Mouse (Mus musculus) intestine, postnatal 0 days (tissue): ENCODE measurements around the gene Tns1. TPM values are rescaled to one million over a fixed set of nuclear protein-coding genes. Genes with fewer than 3 reads are reported as not detected.

Experiments used
- ATAC-seq: fragments of 200-750 bp; cut with Nextera tagmentation; 2 replicates; pipeline ENCODE4 v1.8.0; 2017; ENCODE audit warnings: mild to moderate bottlenecking, moderate TSS enrichment, moderate library complexity
- H3K27ac ChIP-seq: fragments of 300-500 bp; sonication (generic); 2 replicates; pipeline ENCODE4 v1.5.1; 2014; ENCODE audit warnings: mild to moderate bottlenecking, low read depth, low read length, moderate library complexity
- H3K27me3 ChIP-seq: fragments of 300-500 bp; sonication (generic); replicated peaks from 2 replicates; pipeline ENCODE4 v1.6.1; 2014; ENCODE audit warnings: low read length, mixed read lengths; ENCODE audit not compliant: control insufficient read depth, insufficient read depth
- H3K36me3 ChIP-seq: fragments of 300-500 bp; sonication (generic); 2 replicates; pipeline ENCODE4 v1.6.1; 2014; ENCODE audit warnings: mild to moderate bottlenecking, moderate library complexity; ENCODE audit not compliant: control insufficient read depth, insufficient read depth
- H3K4me1 ChIP-seq: fragments of 300-500 bp; sonication (generic); replicated peaks from 2 replicates; pipeline ENCODE4 v1.6.1; 2014; ENCODE audit warnings: antibody characterized with exemption, low read length, mixed read lengths; ENCODE audit not compliant: control insufficient read depth, insufficient read depth
- H3K4me2 ChIP-seq: fragments of 300-500 bp; sonication (generic); replicated peaks from 2 replicates; pipeline ENCODE4 v1.6.1; 2014; ENCODE audit warnings: low read depth, mild to moderate bottlenecking, moderate library complexity
- H3K4me3 ChIP-seq: fragments of 300-500 bp; sonication (generic); 2 replicates; pipeline ENCODE4 v1.5.1; 2014; ENCODE audit warnings: low read depth, low read length
- H3K9ac ChIP-seq: fragments of 300-500 bp; sonication (generic); 2 replicates; pipeline ENCODE4 v1.6.1; 2014; ENCODE audit warnings: mild to moderate bottlenecking, low read depth, low read length
- H3K9me3 ChIP-seq: fragments of 300-500 bp; sonication (generic); 2 replicates; pipeline ENCODE4 v1.6.1; 2016; ENCODE audit warnings: mixed run types; ENCODE audit not compliant: control insufficient read depth
- CTCF ChIP-seq: sonication (generic); IDR thresholded peaks from 2 replicates; pipeline ENCODE4 v1.5.1; 2016; ENCODE audit warnings: low read depth, mild to moderate bottlenecking, control low read depth, antibody characterized with exemption, moderate library complexity
- WGBS: fragments of 180-500 bp; shearing (Covaris S2); extraction: QIAGEN DNeasy Blood & Tissue Kit; methylation state at CpG from one replicate; pipeline ENCODE4 v1.1.7; 2014; 5-methylcytosine and 5-hydroxymethylcytosine counted together
- polyA plus RNA-seq: library from polyadenylated mRNA; unstranded; fragments of >200 nt; fragmentation: Nextera tagmentation; extraction: Ambion mirVana; gene quantifications from 2 replicates; pipeline ENCODE4 v1.2.1, GENCODE M21; 2015

Tns1 gene
- polyA plus RNA-seq, 1 experiment from 2014 or later, result 21.5 TPM

GRCm38 (mm10) chr1:74007398-74008050 is 116.7 kb downstream of the Tns1 start:
- 59% methylated on average over 7 of the region's 7 CpGs for WGBS
- H3K9ac ChIP-seq, result no peak overlapping the region

GRCm38 (mm10) chr1:74005020-74005419 is 119.2 kb downstream of the Tns1 start:
- Histone ChIP-seq H3K36me3 (no peaks in the 10 kb centered on the region), H3K9ac (no peak overlapping the region), H3K4me2 (no peak overlapping the region), H3K4me3 (no peak overlapping the region), H3K4me1 (0 out of 2 replicates have a peak, but pooled peaks cover 3% of the 10 kb centered on the region), H3K27ac (no peak overlapping the region), H3K9me3 (no peaks in the 10 kb centered on the region), H3K27me3 (no peaks in the 10 kb centered on the region)
- 59% methylated on average over 3 of the region's 3 CpGs for WGBS
- no peak for ATAC-seq
- no peak for TF ChIP-seq CTCF

More at GRCm38 (mm10) chr1:74007398-74008050, 116.7 kb downstream of the Tns1 start:
- H3K9me3 ChIP-seq, result 0 out of 2 replicates have a peak, but pooled peaks cover 3% of the 10 kb centered on the region
- no peak overlapping the region for H3K4me3 ChIP-seq
- ATAC-seq, result no peak
- no peak overlapping the region for H3K4me2 ChIP-seq
- no peak for TF ChIP-seq CTCF
- no peaks in the 10 kb centered on the region for H3K4me1 ChIP-seq
- H3K36me3 ChIP-seq, result no peaks in the 10 kb centered on the region
- no peak overlapping the region; the same call in 1 of the 2 replicates for H3K27ac ChIP-seq
- no peaks in the 10 kb centered on the region for H3K27me3 ChIP-seq

- no peaks in the 10 kb centered on the region for H3K27me3 ChIP-seq
- no peak overlapping the region for H3K27ac ChIP-seq
- no peak overlapping the region for H3K9ac ChIP-seq
- H3K4me2 ChIP-seq, result no peak overlapping the region
- no peaks in the 10 kb centered on the region for H3K9me3 ChIP-seq
- WGBS, result 55% methylated on average over 2 of the region's 2 CpGs
- H3K4me1 ChIP-seq, result 0 out of 2 replicates have a peak, but pooled peaks cover 3% of the 10 kb centered on the region
- H3K4me3 ChIP-seq, result no peak overlapping the region
- no peak for TF ChIP-seq CTCF
- no peaks in the 10 kb centered on the region for H3K36me3 ChIP-seq
- no peak for ATAC-seq
Measured at GRCm38 (mm10) chr1:74003723-74004122, 120.5 kb downstream of the Tns1 start.

GRCm38 (mm10) chr1:74001449-74001820 is 122.8 kb downstream of the Tns1 start:
- peaks cover 3% of the 10 kb centered on the region; the same call in 1 of the 2 replicates for H3K36me3 ChIP-seq
- H3K4me2 ChIP-seq, result no peak overlapping the region
- H3K9me3 ChIP-seq, result no peaks in the 10 kb centered on the region
- no peak overlapping the region for H3K9ac ChIP-seq
- H3K4me1 ChIP-seq, result 0 out of 2 replicates have a peak, but pooled peaks cover 3% of the 10 kb centered on the region
- no peak overlapping the region for H3K27ac ChIP-seq
- H3K27me3 ChIP-seq, result no peaks in the 10 kb centered on the region
- H3K4me3 ChIP-seq, result no peak overlapping the region
- 0 out of 2 replicates have a peak, but pooled peaks have one; percentile 1 for TF ChIP-seq CTCF
- peak; percentile 29; the same call in 1 of the 2 replicates for ATAC-seq
- 43% methylated on average over 10 of the region's 10 CpGs for WGBS

GRCm38 (mm10) chr1:74000810-74001448 is 123.3 kb downstream of the Tns1 start:
- ATAC-seq, result peak; percentile 48
- no peak overlapping the region for H3K4me3 ChIP-seq
- H3K9me3 ChIP-seq, result no peaks in the 10 kb centered on the region
- no peak overlapping the region for H3K9ac ChIP-seq
- WGBS, result 50% methylated on average over 2 of the region's 2 CpGs
- H3K4me1 ChIP-seq, result 0 out of 2 replicates have a peak, but pooled peaks cover 3% of the 10 kb centered on the region
- no peaks in the 10 kb centered on the region for H3K27me3 ChIP-seq
- no peak overlapping the region for H3K4me2 ChIP-seq
- H3K36me3 ChIP-seq, result peaks cover 5% of the 10 kb centered on the region; the same call in 1 of the 2 replicates
- no peak for TF ChIP-seq CTCF
- no peak overlapping the region for H3K27ac ChIP-seq

GRCm38 (mm10) chr1:74000191-74000651 is 124.0 kb downstream of the Tns1 start:
- no peak for TF ChIP-seq CTCF
- Histone ChIP-seq H3K36me3 (peaks cover 5% of the 10 kb centered on the region; the same call in 1 of the 2 replicates), H3K9ac (no peak overlapping the region), H3K4me2 (no peak overlapping the region), H3K9me3 (no peaks in the 10 kb centered on the region), H3K4me3 (no peak overlapping the region), H3K27ac (peak overlapping the region; percentile 64; the same call in 1 of the 2 replicates), H3K4me1 (0 out of 2 replicates have a peak, but pooled peaks cover 3% of the 10 kb centered on the region), H3K27me3 (no peaks in the 10 kb centered on the region)
- 19% methylated on average over 5 of the region's 5 CpGs for WGBS
- no peak for ATAC-seq
